Mouse (Mus musculus): ENCODE measurements around the gene Rpl29.

DNA sequence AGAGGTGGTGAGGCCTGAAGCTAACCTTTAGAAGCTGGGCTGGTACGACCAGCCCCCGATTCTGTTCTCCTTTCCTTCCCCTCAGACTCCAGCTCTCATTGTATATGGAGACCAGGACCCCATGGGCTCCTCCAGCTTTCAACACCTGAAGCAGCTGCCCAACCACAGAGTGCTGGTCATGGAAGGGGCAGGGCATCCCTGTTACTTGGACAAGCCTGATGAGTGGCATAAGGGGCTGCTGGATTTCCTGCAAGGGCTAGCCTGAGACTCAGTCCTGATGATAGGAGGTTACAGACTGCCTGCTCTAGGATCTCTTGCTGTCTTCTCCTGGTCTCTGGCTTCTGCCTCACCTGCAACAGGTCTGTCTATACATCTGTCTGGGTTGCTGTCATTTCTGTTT, 22.6 kb downstream of the Rpl29 start:
- TF ChIP-seq POLR2A (IDR thresholded peaks at IDR 0.05; ENCODE audit: extremely low read depth, insufficient read depth, low read length) = no peak
- no peak for TF ChIP-seq CTCF (IDR thresholded peaks at IDR 0.05; ENCODE audit: extremely low read depth, insufficient read depth, low read length)
